Mouse (Mus musculus) heart, postnatal 0 days (tissue): ENCODE results near the gene Aspg.

ENCODE experiments used
- CTCF ChIP-seq: IDR thresholded peaks from 2 replicates; pipeline ENCODE4 v1.5.1; 2016; ENCODE audit warnings: antibody characterized with exemption, control low read depth, low read depth
- EP300 ChIP-seq: IDR thresholded peaks from 2 replicates; pipeline ENCODE4 v1.6.1; 2016; ENCODE audit warnings: antibody characterized with exemption, low read depth

DNA sequence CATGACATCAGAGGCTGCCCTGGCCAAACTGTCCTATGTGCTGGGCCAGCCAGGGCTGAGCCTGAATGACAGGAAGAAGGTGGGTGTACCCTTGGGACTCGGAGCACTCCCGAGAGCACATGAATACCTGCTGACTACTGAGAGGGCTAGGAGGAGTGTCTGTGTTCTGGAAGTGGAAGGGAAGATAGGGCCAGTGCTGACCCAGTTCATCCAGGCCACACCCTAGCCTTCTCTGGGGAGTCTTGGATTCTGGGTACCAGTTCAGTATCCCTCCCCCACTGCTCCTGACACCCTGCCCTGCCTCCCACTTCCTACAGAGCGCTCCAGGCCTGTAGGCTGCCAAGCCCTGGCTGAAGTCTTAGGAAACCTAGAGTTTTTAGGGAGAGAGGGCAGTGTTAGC, 14.7 kb downstream of the Aspg start:
- TF ChIP-seq CTCF (no peak), EP300 (no peak)
